Mouse (Mus musculus) liver, embryonic 15.5 days (tissue): ENCODE measurements around the gene Nlrp3. TPM values are rescaled to one million over a fixed set of nuclear protein-coding genes. Genes with fewer than 3 reads are reported as not detected.
A peak's percentile ranks its signal among the peaks of the same experiment; 100 is the strongest.

ENCODE experiments used
- ATAC-seq: fragments of 200-750 bp; cut with Nextera tagmentation; 2 replicates; pipeline ENCODE4 v1.8.0; 2017; ENCODE audit warnings: moderate number of reproducible peaks, mild to moderate bottlenecking, moderate library complexity; ENCODE audit not compliant: insufficient read depth
- H3K27ac ChIP-seq: fragments of 300-500 bp; sonication (generic); replicated peaks from 2 replicates; pipeline ENCODE4 v1.5.1; 2015; ENCODE audit warnings: mild to moderate bottlenecking, inconsistent platforms
- H3K27me3 ChIP-seq: fragments of 300-500 bp; sonication (generic); 2 replicates; pipeline ENCODE4 v1.6.1; 2015; ENCODE audit warnings: mild to moderate bottlenecking, inconsistent platforms
- H3K36me3 ChIP-seq: fragments of 300-500 bp; sonication (generic); replicated peaks from 2 replicates; pipeline ENCODE4 v1.6.1; 2015; ENCODE audit warnings: moderate library complexity, mild to moderate bottlenecking, inconsistent platforms
- H3K4me1 ChIP-seq: fragments of 300-500 bp; sonication (generic); replicated peaks from 2 replicates; pipeline ENCODE4 v1.6.1; 2015; ENCODE audit warnings: inconsistent platforms
- H3K4me2 ChIP-seq: fragments of 300-500 bp; sonication (generic); 2 replicates; pipeline ENCODE4 v1.6.1; 2015; ENCODE audit warnings: moderate library complexity, mild to moderate bottlenecking, inconsistent platforms
- H3K4me3 ChIP-seq: fragments of 300-500 bp; sonication (generic); replicated peaks from 2 replicates; pipeline ENCODE4 v1.5.1; 2015; ENCODE audit warnings: mild to moderate bottlenecking, inconsistent platforms
- H3K9ac ChIP-seq: fragments of 300-500 bp; sonication (generic); 2 replicates; pipeline ENCODE4 v1.6.1; 2015; ENCODE audit warnings: moderate library complexity, mild to moderate bottlenecking, inconsistent platforms
- H3K9me3 ChIP-seq: fragments of 300-500 bp; sonication (generic); replicated peaks from 2 replicates; pipeline ENCODE4 v1.6.1; 2016; ENCODE audit warnings: inconsistent platforms
- WGBS: fragments of 180-500 bp; shearing (Covaris S2); methylation state at CpG from one replicate; pipeline ENCODE4 v1.1.7; 2015; ENCODE audit warnings: mixed read lengths; ENCODE audit not compliant: insufficient replicate concordance; 5-methylcytosine and 5-hydroxymethylcytosine counted together
- polyA plus RNA-seq: library from polyadenylated mRNA; unstranded; fragments of >200 nt; fragmentation: Nextera tagmentation; extraction: Ambion mirVana; gene quantifications from 2 replicates; pipeline ENCODE4 v1.2.1, GENCODE M21; 2015

Gene Nlrp3
- polyA plus RNA-seq, 1 experiment from 2014 or later = 0.76 TPM

DNA sequence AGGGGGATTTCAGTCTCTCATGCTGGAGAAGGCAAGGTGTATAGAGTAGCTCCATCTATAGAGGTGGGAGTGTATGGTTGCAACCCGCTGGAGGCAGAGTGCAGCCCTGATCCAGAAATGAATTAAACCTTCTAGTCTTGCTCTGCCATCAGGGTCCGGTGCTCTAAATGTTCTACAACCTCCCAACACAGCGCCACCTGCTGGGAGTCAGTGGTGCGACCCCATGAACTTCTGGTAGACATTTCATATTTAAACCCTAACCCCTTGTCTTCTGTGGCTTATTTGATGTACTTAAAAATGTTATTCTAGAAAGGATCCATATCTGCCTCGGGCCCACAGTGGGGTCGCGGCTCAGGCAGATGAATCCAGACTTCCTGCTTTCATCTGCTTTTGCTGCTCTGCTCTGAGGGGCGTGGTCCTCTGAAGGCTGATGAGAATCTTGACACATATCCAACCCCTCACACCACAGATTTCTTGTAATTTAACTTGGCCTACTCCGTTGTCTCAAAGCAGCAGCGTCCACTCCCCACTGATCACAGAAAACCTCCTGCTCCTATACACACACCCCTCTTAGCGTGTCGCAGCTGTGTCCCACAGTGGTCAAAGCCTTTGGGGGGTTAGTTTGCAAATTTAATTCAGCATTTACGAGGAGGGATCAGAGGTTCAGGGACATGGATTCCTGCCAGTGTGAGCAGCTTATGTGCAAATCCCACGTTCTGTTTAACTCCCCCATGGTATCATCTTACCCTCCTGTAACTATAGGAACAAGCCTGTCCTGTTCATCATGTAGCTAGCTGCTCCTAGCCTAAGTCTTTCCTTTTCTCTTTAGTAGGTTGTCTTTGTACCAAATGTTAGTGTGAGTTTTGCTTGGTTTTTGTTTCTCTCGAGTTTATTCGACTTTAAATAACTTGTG lies 3.9 kb upstream of the Nlrp3 start:
- H3K4me2 ChIP-seq = no peak overlapping the region

DNA sequence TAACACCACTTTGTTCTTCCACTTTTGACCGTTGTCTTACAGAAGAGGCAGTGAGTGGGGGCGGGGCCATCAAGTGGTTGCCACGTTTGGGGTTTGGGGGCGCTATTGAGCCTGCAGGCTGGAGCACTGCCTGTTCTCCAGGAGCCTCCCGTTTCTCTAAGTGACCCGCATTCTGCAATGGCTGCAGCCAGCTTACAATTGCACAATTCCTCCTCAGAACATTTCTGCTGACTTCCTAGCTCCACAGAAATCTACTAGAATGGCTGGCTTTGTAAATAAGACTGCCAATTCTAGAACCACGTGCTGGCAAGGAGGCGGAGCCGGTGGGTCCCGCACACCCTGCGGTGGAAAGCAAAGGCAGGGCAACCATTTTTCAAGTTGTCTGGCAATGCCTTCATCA lies 3.0 kb upstream of the Nlrp3 start:
- Histone ChIP-seq H3K4me2 (no peak overlapping the region), H3K4me3 (no peak overlapping the region), H3K27me3 (no peaks in the 10 kb centered on the region), H3K9me3 (no peaks in the 10 kb centered on the region), H3K9ac (no peak overlapping the region), H3K27ac (no peak overlapping the region), H3K36me3 (no peaks in the 10 kb centered on the region), H3K4me1 (peaks cover 7% of the 10 kb centered on the region; the same call in 1 of the 2 replicates)
- ATAC-seq = no peak
- WGBS = 22% methylated on average over 11 of the region's 11 CpGs

More for the DNA sequence above, 3.9 kb upstream of the Nlrp3 start:
- H3K27ac ChIP-seq = no peak overlapping the region
- no peak overlapping the region for H3K4me3 ChIP-seq
- H3K36me3 ChIP-seq = no peaks in the 10 kb centered on the region
- no peaks in the 10 kb centered on the region for H3K9me3 ChIP-seq
- H3K4me1 ChIP-seq = peaks cover 3% of the 10 kb centered on the region; the same call in 1 of the 2 replicates
- H3K9ac ChIP-seq = no peak overlapping the region
- H3K27me3 ChIP-seq = no peaks in the 10 kb centered on the region
- no peak for ATAC-seq
- WGBS = 59% methylated on average over 16 of the region's 16 CpGs

DNA sequence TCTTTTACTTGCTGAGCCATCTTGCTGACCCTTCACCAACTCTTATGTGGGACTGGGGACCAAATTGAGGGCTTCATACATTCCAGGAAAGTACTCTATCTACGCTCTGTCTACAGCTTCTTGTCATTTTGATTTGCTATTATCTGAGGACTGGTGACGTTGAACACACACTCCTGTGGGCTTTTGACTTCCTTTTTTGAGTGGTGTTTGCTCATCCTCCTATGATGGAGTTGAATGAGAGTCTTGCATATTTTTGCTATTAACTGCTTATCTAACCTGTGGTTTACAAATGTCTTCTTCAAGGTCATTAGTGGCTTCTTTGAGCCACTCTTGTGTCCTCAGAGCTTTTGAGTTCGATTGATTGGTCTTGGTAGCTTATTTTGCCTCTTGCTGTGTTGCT lies 1.2 kb upstream of the Nlrp3 start:
- no peak overlapping the region for H3K9ac ChIP-seq
- H3K4me2 ChIP-seq = no peak overlapping the region
- H3K4me3 ChIP-seq = no peak overlapping the region
- WGBS = 21% methylated on average over 3 of the region's 3 CpGs
- ATAC-seq = no peak
- no peak overlapping the region for H3K27ac ChIP-seq
- H3K4me1 ChIP-seq = peaks cover 11% of the 10 kb centered on the region; the same call in 1 of the 2 replicates
- H3K9me3 ChIP-seq = no peaks in the 10 kb centered on the region
- no peaks in the 10 kb centered on the region for H3K27me3 ChIP-seq
- no peaks in the 10 kb centered on the region for H3K36me3 ChIP-seq

DNA sequence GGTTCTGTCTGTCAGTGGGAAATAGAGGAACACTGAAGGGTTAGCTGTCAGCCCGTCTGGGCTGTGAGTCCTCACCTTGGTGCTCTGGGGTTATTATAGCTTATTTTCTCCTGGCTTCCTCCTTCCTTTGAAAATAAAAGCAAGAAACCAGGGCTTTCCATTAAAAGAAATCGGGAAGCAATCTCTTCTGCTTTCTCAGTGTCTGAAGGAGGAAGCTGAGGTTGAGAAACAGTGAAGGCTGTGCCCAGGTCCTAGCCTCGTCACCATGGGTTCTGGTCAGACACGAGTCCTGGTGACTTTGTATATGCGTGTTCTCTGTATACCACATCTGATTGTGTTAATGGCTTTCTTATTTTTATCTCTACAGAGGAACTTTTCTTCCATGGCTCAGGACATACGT lies 1.1 kb downstream of the Nlrp3 start:
- no peak for ATAC-seq
- Histone ChIP-seq H3K9ac (no peak overlapping the region), H3K27me3 (no peaks in the 10 kb centered on the region), H3K9me3 (no peaks in the 10 kb centered on the region), H3K4me3 (no peak overlapping the region), H3K36me3 (no peaks in the 10 kb centered on the region), H3K4me2 (no peak overlapping the region), H3K27ac (0 out of 2 replicates have a peak overlapping the region, but pooled peaks have one; percentile 29), H3K4me1 (peaks cover 11% of the 10 kb centered on the region; the same call in 1 of the 2 replicates)
- WGBS = 28% methylated on average over 6 of the region's 6 CpGs

DNA sequence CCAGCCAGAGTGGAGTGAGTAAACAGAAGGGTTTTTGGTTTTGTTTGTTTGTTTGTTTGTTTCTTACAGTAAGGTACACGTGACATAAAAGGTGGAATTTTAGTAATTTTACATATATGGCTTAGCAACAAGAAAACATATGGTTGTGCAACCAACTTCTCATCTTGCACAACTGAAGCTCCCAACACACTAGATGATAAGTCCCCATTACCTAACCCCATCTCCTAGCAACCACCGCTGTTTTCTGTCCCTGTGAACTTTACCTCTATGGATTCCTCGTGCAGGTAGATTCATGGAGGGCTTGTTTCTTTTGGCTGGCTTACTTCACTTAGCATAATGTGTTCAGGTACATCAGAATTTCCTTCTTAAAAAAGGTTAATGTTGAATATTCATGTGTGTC lies 2.0 kb downstream of the Nlrp3 start:
- H3K27ac ChIP-seq = no peak overlapping the region
- H3K4me2 ChIP-seq = no peak overlapping the region
- H3K9me3 ChIP-seq = no peaks in the 10 kb centered on the region
- ATAC-seq = no peak
- no peak overlapping the region for H3K9ac ChIP-seq
- H3K27me3 ChIP-seq = no peaks in the 10 kb centered on the region
- H3K4me3 ChIP-seq = no peak overlapping the region
- no peaks in the 10 kb centered on the region for H3K36me3 ChIP-seq
- H3K4me1 ChIP-seq = peaks cover 10% of the 10 kb centered on the region; the same call in 1 of the 2 replicates
- WGBS = 45% methylated on average over 3 of the region's 3 CpGs

DNA sequence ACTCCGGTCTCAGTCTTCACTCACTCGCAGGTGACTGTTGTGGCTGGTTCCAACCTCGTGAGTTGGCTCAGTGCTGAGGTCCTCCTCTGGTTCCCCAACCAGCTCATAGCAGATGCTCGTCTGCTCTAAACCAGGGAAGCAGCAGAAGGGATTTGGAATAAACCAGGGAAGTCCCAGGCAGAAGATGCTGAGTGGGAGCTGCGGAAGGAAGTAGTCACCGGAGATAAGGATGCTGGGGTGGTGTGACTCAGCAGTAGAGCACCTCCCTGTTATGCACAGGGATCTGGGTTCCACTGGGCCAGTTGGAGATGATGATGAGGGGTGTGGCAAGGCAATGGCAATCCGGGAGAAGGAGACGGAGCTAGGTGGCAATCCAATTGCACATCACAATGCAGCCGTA lies 2.6 kb downstream of the Nlrp3 start:
- no peak overlapping the region for H3K4me2 ChIP-seq
- H3K27ac ChIP-seq = no peak overlapping the region
- H3K9me3 ChIP-seq = no peaks in the 10 kb centered on the region
- no peaks in the 10 kb centered on the region for H3K27me3 ChIP-seq
- no peak for ATAC-seq
- H3K9ac ChIP-seq = no peak overlapping the region
- H3K4me1 ChIP-seq = peaks cover 9% of the 10 kb centered on the region; the same call in 1 of the 2 replicates
- no peaks in the 10 kb centered on the region for H3K36me3 ChIP-seq
- H3K4me3 ChIP-seq = no peak overlapping the region
- 57% methylated on average over 9 of the region's 9 CpGs for WGBS

DNA sequence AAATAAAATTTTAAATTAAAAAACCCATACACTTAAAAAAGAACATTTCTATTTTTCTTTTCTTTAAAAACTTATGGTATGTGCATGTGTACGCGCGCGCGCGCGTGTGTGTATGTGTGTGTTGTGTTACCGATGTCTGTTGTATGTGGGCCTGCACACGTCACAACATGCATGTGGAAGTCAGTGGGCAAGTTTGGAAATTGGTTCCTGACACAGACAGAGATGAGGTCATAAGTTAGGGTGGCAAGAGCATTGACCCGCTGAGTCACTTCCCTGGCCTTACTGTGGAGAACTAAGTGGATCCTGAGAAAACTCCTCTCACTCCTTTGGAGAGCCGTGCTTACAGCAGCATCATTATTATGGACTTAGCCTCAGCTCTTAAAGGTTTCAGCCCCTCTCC lies 12.8 kb downstream of the Nlrp3 start:
- Histone ChIP-seq H3K4me1 (no peaks in the 10 kb centered on the region), H3K4me3 (no peak overlapping the region), H3K36me3 (no peaks in the 10 kb centered on the region), H3K9me3 (no peaks in the 10 kb centered on the region), H3K4me2 (no peak overlapping the region), H3K9ac (no peak overlapping the region), H3K27me3 (no peaks in the 10 kb centered on the region), H3K27ac (no peak overlapping the region)
- no peak for ATAC-seq
- WGBS = 83% methylated on average over 11 of the region's 11 CpGs

DNA sequence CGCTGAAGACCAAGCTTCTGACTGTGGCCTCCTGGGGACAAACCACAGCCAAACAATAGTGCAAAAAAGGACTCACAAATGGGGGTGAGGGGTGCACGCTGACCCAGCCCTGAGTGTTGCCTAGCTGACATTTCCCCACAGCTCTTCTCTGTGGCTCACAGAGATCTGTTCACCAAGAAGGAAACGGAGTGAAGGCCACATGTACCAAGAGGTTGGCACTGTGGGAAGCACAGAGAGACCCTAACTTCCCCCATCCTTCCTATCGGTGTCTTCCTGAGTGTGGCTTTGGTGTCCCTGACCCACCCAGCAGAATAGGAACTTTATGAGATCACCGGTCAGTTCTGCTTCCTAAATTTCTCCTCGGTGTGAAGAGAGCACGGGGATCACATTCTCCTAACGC lies 13.2 kb downstream of the Nlrp3 start:
- Histone ChIP-seq H3K4me3 (no peak overlapping the region), H3K4me1 (no peaks in the 10 kb centered on the region), H3K9me3 (no peaks in the 10 kb centered on the region), H3K9ac (no peak overlapping the region), H3K27me3 (no peaks in the 10 kb centered on the region), H3K27ac (no peak overlapping the region), H3K36me3 (no peaks in the 10 kb centered on the region), H3K4me2 (no peak overlapping the region)
- 24% methylated on average over 8 of the region's 8 CpGs for WGBS
- no peak for ATAC-seq

DNA sequence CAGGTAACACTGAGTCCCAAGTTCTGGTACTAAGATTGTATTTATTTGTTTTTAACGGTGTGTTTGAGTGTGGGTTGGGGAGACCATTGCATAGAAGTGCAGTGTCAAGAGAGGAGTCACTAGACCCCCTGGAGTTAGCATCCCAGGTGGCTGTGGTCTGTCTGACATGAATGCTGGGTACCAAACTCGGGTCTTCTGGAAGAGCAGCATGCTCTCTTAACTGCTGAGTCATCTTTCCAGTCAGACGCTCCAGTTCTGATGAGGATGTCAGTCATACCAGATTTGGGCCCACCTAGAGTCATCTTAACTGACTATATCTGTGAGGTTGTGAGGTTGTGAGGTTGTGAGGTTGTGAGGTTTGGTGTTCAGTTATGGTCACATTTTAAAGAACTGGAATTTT lies 19.5 kb downstream of the Nlrp3 start:
- Histone ChIP-seq H3K27ac (no peak overlapping the region), H3K4me2 (no peak overlapping the region), H3K9me3 (no peaks in the 10 kb centered on the region), H3K9ac (no peak overlapping the region), H3K4me1 (no peaks in the 10 kb centered on the region), H3K4me3 (no peak overlapping the region), H3K36me3 (no peaks in the 10 kb centered on the region), H3K27me3 (no peaks in the 10 kb centered on the region)
- WGBS = 35% methylated on average over 3 of the region's 3 CpGs
- ATAC-seq = no peak

DNA sequence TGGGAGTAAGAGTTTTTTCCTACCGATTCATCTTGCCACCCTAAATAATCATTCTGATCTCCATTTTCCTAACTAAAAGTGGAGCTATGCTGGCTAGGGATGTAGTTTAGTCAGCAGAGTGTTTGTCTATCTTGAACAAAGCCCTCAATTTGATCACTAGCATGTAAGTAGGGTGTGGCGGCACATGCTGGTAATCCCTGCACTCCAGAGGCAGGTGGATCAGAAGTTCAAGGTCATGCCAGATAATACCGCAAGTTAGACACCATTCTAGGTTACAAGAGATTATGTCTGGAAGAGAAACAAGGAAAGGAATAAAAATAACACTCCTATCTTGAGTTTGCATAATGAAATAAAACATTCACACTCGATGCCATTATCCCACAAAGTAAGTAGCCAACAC lies 21.0 kb downstream of the Nlrp3 start:
- Histone ChIP-seq H3K4me3 (no peak overlapping the region), H3K4me2 (no peak overlapping the region), H3K9ac (no peak overlapping the region), H3K9me3 (no peaks in the 10 kb centered on the region), H3K4me1 (no peaks in the 10 kb centered on the region), H3K36me3 (no peaks in the 10 kb centered on the region), H3K27me3 (no peaks in the 10 kb centered on the region), H3K27ac (no peak overlapping the region)
- ATAC-seq = no peak
- 72% methylated on average over 4 of the region's 4 CpGs for WGBS

DNA sequence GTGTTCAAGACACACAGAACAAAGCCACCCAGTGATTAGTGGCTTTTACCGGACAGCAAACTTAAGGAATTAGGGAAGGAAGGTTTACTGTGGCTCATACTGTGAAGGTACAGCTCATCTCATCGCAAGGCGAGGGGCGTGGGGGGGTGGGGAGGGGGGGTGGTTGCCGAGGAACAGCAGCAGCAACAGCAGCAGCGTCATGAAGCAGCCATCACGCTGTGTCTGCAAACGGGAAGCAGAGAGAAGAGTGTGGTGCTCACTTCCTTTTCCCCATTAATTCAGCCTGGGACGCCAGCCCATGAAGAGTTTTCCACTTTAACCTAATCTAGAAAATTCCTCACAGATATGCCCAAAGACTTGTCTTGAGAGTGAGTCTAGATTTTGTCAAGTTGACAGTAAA lies 21.5 kb downstream of the Nlrp3 start:
- no peak for ATAC-seq
- H3K27me3 ChIP-seq = no peaks in the 10 kb centered on the region
- no peaks in the 10 kb centered on the region for H3K36me3 ChIP-seq
- no peaks in the 10 kb centered on the region for H3K9me3 ChIP-seq
- H3K4me1 ChIP-seq = no peaks in the 10 kb centered on the region
- no peak overlapping the region for H3K4me2 ChIP-seq
- H3K27ac ChIP-seq = no peak overlapping the region
- no peak overlapping the region for H3K9ac ChIP-seq
- no peak overlapping the region for H3K4me3 ChIP-seq
- WGBS = 51% methylated on average over 9 of the region's 9 CpGs
